Mouse (Mus musculus): Measurements from ENCODE around the gene Slc25a36. TPM values are rescaled to one million over a fixed set of nuclear protein-coding genes. Genes with fewer than 3 reads are reported as not detected.

The Slc25a36 gene
- polyA plus RNA-seq, 1 experiment from 2014 or later = 96.0 TPM

DNA sequence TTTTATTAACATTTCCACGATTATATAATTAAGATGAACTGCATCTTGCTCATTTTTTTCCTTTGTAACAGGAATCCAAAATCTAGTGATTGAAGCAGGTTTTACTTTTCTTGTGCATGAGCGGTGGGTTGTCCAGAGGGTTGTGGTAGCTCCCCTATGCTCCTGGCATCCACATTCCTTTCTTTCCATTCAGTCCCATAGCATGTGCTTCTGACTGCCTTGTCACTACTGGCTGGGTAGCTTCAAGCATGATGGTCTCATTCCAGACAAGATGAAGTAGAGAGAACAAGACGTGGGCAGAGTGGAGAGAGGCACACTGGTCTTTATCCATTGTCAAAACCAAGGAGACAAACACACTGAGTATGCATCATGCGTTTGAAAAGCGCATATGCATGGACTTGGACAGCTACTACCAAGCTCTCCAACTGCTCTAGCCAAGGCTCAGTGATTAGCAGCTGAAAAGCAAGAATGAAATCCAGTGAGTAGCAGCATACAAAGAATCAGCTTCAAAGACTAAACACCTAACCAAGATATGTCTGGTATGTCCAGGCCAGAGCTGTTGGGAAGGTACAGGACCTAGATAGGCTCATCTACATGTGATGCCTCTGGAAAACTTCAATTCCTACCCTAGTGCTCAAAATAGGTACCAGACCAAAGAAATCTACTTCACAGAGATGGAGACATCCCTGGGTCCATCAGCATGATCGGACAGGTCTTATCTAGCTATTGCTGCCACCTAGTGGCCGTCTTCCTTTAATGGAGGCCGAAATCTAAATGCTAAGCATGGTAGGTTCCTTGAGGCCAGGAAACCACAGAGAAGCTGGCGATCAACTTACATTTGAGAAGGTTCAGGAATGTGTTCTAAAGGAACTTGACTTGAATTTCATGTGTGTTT, 42.5 kb downstream of the Slc25a36 start:
- no peaks in the 10 kb centered on the region for H3K27me3 ChIP-seq
- no peak for ATAC-seq (ENCODE audit: insufficient number of reproducible peaks, insufficient read depth, low FRiP score, low TSS enrichment, low read depth)

DNA sequence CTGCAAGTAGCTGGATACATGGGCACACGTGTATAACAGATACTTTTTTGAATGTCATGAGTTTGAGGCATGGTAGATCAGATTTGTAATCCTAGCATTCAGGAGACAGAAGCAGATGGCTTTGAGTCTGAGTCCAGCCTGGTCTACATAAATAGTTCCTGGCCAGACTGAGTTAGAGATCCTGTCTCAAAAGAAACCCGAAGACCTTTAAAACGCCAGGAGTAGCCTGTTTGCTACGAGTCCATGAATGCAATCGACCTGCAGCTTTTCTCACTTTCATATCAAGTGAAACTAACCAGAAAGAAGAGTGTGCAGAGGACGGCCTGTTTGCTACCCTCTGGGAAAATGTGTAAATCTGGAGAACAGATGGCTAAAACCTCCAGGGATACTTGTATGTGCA, 43.2 kb downstream of the Slc25a36 start:
- 77% methylated on average over 6 of the region's 6 CpGs for WGBS
- Histone ChIP-seq H3K27me3 (no peaks in the 10 kb centered on the region), H3K4me1 (0 out of 2 replicates have a peak, but pooled peaks cover 5% of the 10 kb centered on the region), H3K4me2 (no peak overlapping the region), H3K4me3 (no peak overlapping the region), H3K9me3 (no peaks in the 10 kb centered on the region), H3K27ac (no peak overlapping the region), H3K36me3 (no peaks in the 10 kb centered on the region), H3K9ac (no peak overlapping the region)
- ATAC-seq (ENCODE audit: insufficient number of reproducible peaks, insufficient read depth, low FRiP score, low TSS enrichment, low read depth) = no peak

More for the DNA sequence above, 42.5 kb downstream of the Slc25a36 start:
- Histone ChIP-seq H3K27ac (no peak overlapping the region), H3K4me1 (0 out of 2 replicates have a peak, but pooled peaks cover 5% of the 10 kb centered on the region), H3K9me3 (no peaks in the 10 kb centered on the region), H3K4me2 (no peak overlapping the region), H3K4me3 (no peak overlapping the region), H3K36me3 (no peaks in the 10 kb centered on the region), H3K9ac (no peak overlapping the region)
- 50% methylated on average over 9 of the region's 9 CpGs for WGBS

DNA sequence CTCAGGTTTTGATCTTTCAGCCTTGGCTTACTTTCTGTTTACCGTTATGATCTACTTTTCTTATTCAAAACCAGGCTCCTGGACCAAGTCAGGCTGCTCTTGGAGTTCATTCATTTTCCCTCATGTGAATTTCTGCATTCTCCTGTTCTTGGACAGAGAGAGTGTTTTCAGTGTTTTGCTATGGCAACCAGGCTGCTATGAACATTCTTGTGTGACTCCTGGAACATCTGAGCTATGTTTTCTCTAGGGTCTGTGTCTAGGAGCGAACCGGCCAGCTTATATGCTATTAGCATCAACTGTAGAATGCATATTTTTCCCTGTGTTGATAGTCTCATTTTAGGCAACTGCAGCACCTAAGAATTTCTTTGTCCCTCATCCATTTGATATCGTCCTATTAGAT, 45.1 kb downstream of the Slc25a36 start:
- ATAC-seq (ENCODE audit: insufficient number of reproducible peaks, insufficient read depth, low FRiP score, low TSS enrichment, low read depth) = no peak
- H3K36me3 ChIP-seq = no peaks in the 10 kb centered on the region
- 81% methylated on average over 4 of the region's 4 CpGs for WGBS
- no peaks in the 10 kb centered on the region for H3K9me3 ChIP-seq
- H3K4me3 ChIP-seq = no peak overlapping the region
- no peak overlapping the region for H3K27ac ChIP-seq
- no peak overlapping the region for H3K9ac ChIP-seq
- H3K4me2 ChIP-seq = no peak overlapping the region
- H3K27me3 ChIP-seq = no peaks in the 10 kb centered on the region
- 0 out of 2 replicates have a peak, but pooled peaks cover 5% of the 10 kb centered on the region for H3K4me1 ChIP-seq

DNA sequence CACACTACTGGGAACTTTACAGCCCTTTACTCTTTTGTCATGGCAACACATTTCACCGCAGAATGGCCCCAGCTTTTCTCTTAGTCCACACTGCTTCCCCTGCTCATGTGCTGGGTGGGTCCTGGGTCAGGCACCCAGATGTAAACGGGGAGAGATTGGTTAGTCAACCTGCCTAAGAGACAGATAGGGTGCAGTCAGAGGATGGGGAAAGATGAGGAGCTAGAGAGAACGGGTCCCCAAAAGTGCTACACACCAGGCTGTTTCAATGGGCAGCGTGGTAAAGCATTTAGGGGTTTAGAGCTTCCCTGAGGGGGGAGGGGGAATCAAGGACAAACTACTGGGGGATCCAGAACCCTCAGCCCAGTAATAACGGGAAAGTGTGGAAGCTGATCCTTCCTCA, 45.7 kb downstream of the Slc25a36 start:
- Histone ChIP-seq H3K4me3 (no peak overlapping the region), H3K36me3 (no peaks in the 10 kb centered on the region), H3K4me2 (no peak overlapping the region), H3K27ac (no peak overlapping the region), H3K27me3 (no peaks in the 10 kb centered on the region), H3K4me1 (0 out of 2 replicates have a peak, but pooled peaks cover 5% of the 10 kb centered on the region), H3K9me3 (no peaks in the 10 kb centered on the region), H3K9ac (no peak overlapping the region)
- ATAC-seq (ENCODE audit: insufficient number of reproducible peaks, insufficient read depth, low FRiP score, low TSS enrichment, low read depth) = no peak
- 72% methylated on average over 5 of the region's 5 CpGs for WGBS

DNA sequence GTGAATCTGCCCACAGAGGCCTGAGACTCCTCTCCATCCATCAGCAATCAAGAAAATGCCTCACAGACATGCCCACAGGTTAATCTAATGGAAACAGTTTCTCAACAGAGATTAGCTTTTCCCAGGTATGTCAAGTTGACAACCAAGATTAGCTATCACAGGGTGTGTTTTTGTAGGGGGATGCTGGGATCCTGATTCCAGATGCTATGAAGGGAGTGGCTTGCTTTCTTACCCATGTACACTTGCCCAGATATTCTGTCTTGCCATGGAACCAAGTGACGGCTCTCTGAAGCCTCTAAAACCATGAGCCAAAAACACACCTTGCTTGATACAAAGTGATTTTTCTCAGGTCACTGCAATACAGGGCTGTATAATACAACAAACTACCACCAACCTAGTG, 46.8 kb downstream of the Slc25a36 start:
- Histone ChIP-seq H3K36me3 (no peaks in the 10 kb centered on the region), H3K4me1 (0 out of 2 replicates have a peak, but pooled peaks cover 4% of the 10 kb centered on the region), H3K9ac (no peak overlapping the region), H3K9me3 (no peaks in the 10 kb centered on the region), H3K27ac (no peak overlapping the region), H3K4me2 (no peak overlapping the region), H3K4me3 (no peak overlapping the region), H3K27me3 (no peaks in the 10 kb centered on the region)
- no peak for ATAC-seq (ENCODE audit: insufficient number of reproducible peaks, insufficient read depth, low FRiP score, low TSS enrichment, low read depth)
- 84% methylated on average over 1 of the region's 1 CpGs for WGBS

DNA sequence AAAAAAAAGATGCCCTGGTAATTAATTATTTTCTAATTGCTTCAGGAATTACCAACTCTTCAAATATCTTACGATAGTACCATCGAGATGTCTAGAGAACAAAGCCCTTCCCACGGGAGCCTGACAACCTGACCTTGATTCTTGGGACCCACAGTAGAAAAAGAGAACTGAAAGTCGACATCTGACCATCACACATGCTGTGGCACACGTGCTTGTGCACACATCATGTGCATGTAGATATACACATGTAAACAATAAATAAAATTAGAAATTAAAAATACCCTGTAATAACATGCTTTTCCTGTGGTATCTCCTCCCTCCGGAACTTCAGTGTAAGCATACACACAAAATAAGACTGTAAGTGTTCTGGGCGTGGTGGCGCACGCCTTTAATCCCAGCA, 49.3 kb downstream of the Slc25a36 start:
- no peak for ATAC-seq (ENCODE audit: insufficient number of reproducible peaks, insufficient read depth, low FRiP score, low TSS enrichment, low read depth)
- no peaks in the 10 kb centered on the region for H3K36me3 ChIP-seq
- WGBS = 96% methylated on average over 9 of the region's 9 CpGs

DNA sequence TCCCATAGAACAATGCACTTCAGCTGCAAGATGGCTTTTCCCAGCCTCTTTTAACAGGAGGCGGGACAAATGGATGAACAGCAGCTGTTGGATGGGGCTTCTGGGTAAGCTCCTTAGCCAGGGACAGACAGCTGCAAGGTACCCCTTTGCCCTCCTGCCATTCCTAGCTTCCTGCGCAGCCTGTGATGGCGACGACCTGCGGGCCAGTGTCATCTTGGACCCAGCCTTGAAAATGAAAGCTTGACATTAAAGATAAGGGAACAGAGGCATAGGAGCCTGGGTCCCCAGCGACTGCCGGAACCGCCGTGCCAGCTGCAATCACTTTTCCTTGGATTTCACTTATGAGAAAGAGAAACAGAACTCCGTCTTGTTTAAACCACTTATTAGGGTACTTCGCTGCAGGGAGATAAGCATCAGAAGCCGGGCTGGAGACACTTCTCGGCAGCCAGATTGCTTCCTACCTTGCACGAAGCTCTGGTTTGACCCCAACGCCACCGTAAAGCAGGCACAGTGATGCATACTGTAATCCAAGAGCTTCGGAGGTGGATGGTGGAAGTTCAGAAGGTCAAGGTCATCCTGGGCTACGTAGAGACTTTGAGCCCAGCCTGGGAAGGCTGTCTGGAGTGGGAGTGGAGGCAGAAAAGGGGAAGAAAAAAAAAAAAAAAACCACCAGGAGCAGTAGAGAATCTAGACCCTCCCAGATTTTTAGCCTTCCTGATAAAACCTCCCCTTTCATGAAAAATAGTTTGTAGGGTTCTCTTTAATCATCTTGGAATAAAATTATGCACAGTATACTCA, 54.2 kb downstream of the Slc25a36 start:
- no peaks in the 10 kb centered on the region for H3K27me3 ChIP-seq
- H3K27ac ChIP-seq = no peak overlapping the region
- no peaks in the 10 kb centered on the region for H3K36me3 ChIP-seq
- H3K4me1 ChIP-seq = peaks cover 14% of the 10 kb centered on the region
- H3K4me3 ChIP-seq = peak overlapping the region; percentile 29
- WGBS = 22% methylated on average over 18 of the region's 18 CpGs
- no peaks in the 10 kb centered on the region for H3K9me3 ChIP-seq
- peak overlapping the region; percentile 56 for H3K4me2 ChIP-seq
- ATAC-seq (ENCODE audit: insufficient number of reproducible peaks, insufficient read depth, low FRiP score, low TSS enrichment, low read depth) = no peak
- peak overlapping the region; percentile 61; the same call in 1 of the 2 replicates for H3K9ac ChIP-seq

More for the DNA sequence above, 49.3 kb downstream of the Slc25a36 start:
- H3K4me1 ChIP-seq = peaks cover 4% of the 10 kb centered on the region
- no peak overlapping the region for H3K27ac ChIP-seq
- no peaks in the 10 kb centered on the region for H3K27me3 ChIP-seq
- H3K4me3 ChIP-seq = no peak overlapping the region
- H3K4me2 ChIP-seq = no peak overlapping the region
- no peaks in the 10 kb centered on the region for H3K9me3 ChIP-seq
- no peak overlapping the region for H3K9ac ChIP-seq

DNA sequence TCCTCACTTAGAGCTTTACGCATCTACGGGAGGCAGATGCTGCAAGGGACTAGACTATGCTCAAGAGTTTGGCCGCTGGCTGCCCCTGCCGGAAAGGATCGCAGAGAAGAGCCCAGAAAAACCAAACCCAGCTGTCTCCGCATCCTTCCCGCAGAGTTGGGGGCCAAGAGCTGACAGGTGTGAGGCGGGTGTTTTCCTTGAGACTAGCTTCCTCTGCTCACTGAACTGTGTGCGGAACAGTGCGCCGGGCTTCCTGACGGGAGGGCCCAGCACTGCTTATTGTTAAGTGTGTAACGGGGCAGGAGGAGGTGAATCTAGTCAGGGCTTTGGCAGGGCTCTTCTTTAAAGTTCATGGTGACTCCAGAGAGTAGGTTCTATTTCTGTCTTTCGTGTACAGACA, 55.1 kb downstream of the Slc25a36 start:
- Histone ChIP-seq H3K27me3 (no peaks in the 10 kb centered on the region), H3K4me1 (peaks cover 19% of the 10 kb centered on the region), H3K27ac (no peak overlapping the region), H3K9ac (no peak overlapping the region), H3K4me3 (no peak overlapping the region), H3K4me2 (no peak overlapping the region), H3K36me3 (no peaks in the 10 kb centered on the region), H3K9me3 (no peaks in the 10 kb centered on the region)
- 66% methylated on average over 14 of the region's 14 CpGs for WGBS
- no peak for ATAC-seq (ENCODE audit: insufficient number of reproducible peaks, insufficient read depth, low FRiP score, low TSS enrichment, low read depth)

DNA sequence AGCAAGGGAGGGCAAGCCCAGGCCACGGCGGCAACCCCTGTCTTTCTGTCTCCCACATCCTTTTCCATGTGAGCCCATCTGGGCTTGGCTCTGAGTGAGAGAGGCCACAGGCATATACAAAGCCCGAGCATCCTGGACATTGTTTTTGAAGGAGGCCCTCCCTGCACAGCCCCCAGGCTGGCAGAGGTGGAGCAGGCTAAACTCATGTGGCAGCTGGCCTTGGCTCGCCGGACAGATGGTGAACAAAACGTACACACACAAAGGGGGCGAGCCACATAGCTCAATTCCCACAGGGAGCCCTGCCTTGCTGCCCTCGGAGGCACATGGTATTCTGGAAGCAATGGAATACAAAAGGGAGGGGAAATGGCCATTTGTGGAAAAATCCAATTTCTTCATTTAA, 59.8 kb downstream of the Slc25a36 start:
- Histone ChIP-seq H3K36me3 (no peaks in the 10 kb centered on the region), H3K9ac (no peak overlapping the region), H3K4me2 (no peak overlapping the region), H3K27me3 (no peaks in the 10 kb centered on the region), H3K4me3 (no peak overlapping the region), H3K27ac (no peak overlapping the region), H3K4me1 (peaks cover 10% of the 10 kb centered on the region), H3K9me3 (no peaks in the 10 kb centered on the region)
- no peak for ATAC-seq (ENCODE audit: insufficient number of reproducible peaks, insufficient read depth, low FRiP score, low TSS enrichment, low read depth)
- 38% methylated on average over 8 of the region's 8 CpGs for WGBS

DNA sequence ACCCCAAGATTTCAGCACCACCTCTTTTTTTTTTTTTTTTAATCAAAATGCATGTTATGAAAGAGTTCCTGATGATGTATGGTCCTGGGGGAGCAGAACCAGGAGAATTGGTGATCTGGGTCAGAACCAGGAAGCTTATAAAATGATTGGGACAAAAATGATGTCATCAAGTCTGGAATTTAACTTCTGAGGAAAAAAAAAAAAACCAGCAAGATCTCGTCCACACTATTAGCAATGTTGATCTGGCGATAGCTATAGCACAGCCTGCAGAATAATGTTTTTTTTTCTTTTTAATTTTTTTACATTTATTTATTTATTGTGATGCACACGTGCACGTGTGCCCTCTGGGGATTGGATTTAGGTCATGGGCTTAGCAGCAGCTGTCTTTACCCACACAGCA, 64.7 kb downstream of the Slc25a36 start:
- H3K9ac ChIP-seq = no peak overlapping the region
- no peaks in the 10 kb centered on the region for H3K9me3 ChIP-seq
- no peak for ATAC-seq (ENCODE audit: insufficient number of reproducible peaks, insufficient read depth, low FRiP score, low TSS enrichment, low read depth)
- no peak overlapping the region for H3K27ac ChIP-seq
- no peak overlapping the region for H3K4me3 ChIP-seq
- H3K36me3 ChIP-seq = no peaks in the 10 kb centered on the region
- H3K27me3 ChIP-seq = no peaks in the 10 kb centered on the region
- H3K4me1 ChIP-seq = peaks cover 3% of the 10 kb centered on the region; the same call in 1 of the 2 replicates
- H3K4me2 ChIP-seq = no peak overlapping the region
- WGBS = 83% methylated on average over 4 of the region's 4 CpGs

DNA sequence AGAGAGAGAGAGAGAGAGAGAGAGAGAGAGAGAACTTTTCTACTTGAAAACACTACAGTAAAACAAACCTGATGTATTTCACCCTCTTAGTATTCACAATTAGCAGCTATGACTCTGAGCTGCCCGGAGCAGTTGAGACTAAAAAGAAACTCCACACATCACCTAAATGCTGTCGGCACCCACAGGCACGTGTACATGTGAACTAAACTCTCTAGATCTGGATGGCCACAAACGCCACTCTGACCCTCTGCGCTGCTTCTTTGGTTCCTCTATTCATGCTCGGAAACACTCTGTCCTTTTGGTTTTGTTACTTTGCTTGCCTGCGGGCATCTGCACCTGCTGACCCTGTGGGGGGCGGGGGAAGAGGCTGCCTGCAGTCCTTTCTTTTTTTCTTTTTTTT, 69.3 kb downstream of the Slc25a36 start:
- H3K27me3 ChIP-seq = no peaks in the 10 kb centered on the region
- no peaks in the 10 kb centered on the region for H3K9me3 ChIP-seq
- H3K4me3 ChIP-seq = no peak overlapping the region
- H3K9ac ChIP-seq = no peak overlapping the region
- no peak overlapping the region for H3K4me2 ChIP-seq
- no peaks in the 10 kb centered on the region for H3K4me1 ChIP-seq
- no peak for ATAC-seq (ENCODE audit: insufficient number of reproducible peaks, insufficient read depth, low FRiP score, low TSS enrichment, low read depth)
- 74% methylated on average over 8 of the region's 8 CpGs for WGBS
- H3K27ac ChIP-seq = no peak overlapping the region
- no peaks in the 10 kb centered on the region for H3K36me3 ChIP-seq
